Mouse (Mus musculus): ENCODE data around the gene Slc6a11. TPM values are rescaled to one million over a fixed set of nuclear protein-coding genes. Genes with fewer than 3 reads are reported as not detected.

The Slc6a11 gene
- total RNA-seq, 2 experiments from 2014 or later = not detected

- no peak for ATAC-seq (replicated peaks; ENCODE audit: low FRiP score, low TSS enrichment, poor library complexity, severe bottlenecking)
Observed at GRCm38 (mm10) chr6:114258661-114259193, 127.7 kb downstream of the Slc6a11 start.

- no peak for ATAC-seq (replicated peaks; ENCODE audit: low FRiP score, low TSS enrichment, poor library complexity, severe bottlenecking)
Observed at GRCm38 (mm10) chr6:114261609-114262008, 130.6 kb downstream of the Slc6a11 start.

- ATAC-seq (replicated peaks; ENCODE audit: low FRiP score, low TSS enrichment, poor library complexity, severe bottlenecking) = no peak
Observed at GRCm38 (mm10) chr6:114264010-114264409, 133.0 kb downstream of the Slc6a11 start.

GRCm38 (mm10) chr6:114264426-114264825, 133.4 kb downstream of the Slc6a11 start:
- no peak for ATAC-seq (replicated peaks; ENCODE audit: low FRiP score, low TSS enrichment, poor library complexity, severe bottlenecking)

GRCm38 (mm10) chr6:114266273-114266672, 135.2 kb downstream of the Slc6a11 start:
- no peak for ATAC-seq (replicated peaks; ENCODE audit: low FRiP score, low TSS enrichment, poor library complexity, severe bottlenecking)

- no peak for ATAC-seq (replicated peaks; ENCODE audit: low FRiP score, low TSS enrichment, poor library complexity, severe bottlenecking)
Observed at GRCm38 (mm10) chr6:114267979-114268378, 136.9 kb downstream of the Slc6a11 start.

GRCm38 (mm10) chr6:114269589-114269988, 138.5 kb downstream of the Slc6a11 start:
- ATAC-seq (replicated peaks; ENCODE audit: low FRiP score, low TSS enrichment, poor library complexity, severe bottlenecking) = no peak

- no peak for ATAC-seq (replicated peaks; ENCODE audit: low FRiP score, low TSS enrichment, poor library complexity, severe bottlenecking)
Observed at GRCm38 (mm10) chr6:114270799-114271198, 139.8 kb downstream of the Slc6a11 start.

- no peak for ATAC-seq (replicated peaks; ENCODE audit: low FRiP score, low TSS enrichment, poor library complexity, severe bottlenecking)
Observed at GRCm38 (mm10) chr6:114272279-114272678, 141.2 kb downstream of the Slc6a11 start.

GRCm38 (mm10) chr6:114273997-114274728, 143.1 kb downstream of the Slc6a11 start:
- no peak for ATAC-seq (replicated peaks; ENCODE audit: low FRiP score, low TSS enrichment, poor library complexity, severe bottlenecking)

- no peak for ATAC-seq (replicated peaks; ENCODE audit: low FRiP score, low TSS enrichment, poor library complexity, severe bottlenecking)
Observed at GRCm38 (mm10) chr6:114275800-114276199, 144.8 kb downstream of the Slc6a11 start.

GRCm38 (mm10) chr6:114282469-114283277, 151.6 kb downstream of the Slc6a11 start, which contains the start of gene Slc6a1:
TSS of gene Slc6a1 (plus strand) at chr6:114282635.
- ATAC-seq (replicated peaks; ENCODE audit: low FRiP score, low TSS enrichment, poor library complexity, severe bottlenecking) = peak; percentile 55; the same call in 1 of the 2 replicates

GRCm38 (mm10) chr6:114283278-114283770, 152.3 kb downstream of the Slc6a11 start:
- no peak for ATAC-seq (replicated peaks; ENCODE audit: low FRiP score, low TSS enrichment, poor library complexity, severe bottlenecking)

- no peak for ATAC-seq (replicated peaks; ENCODE audit: low FRiP score, low TSS enrichment, poor library complexity, severe bottlenecking)
Observed at GRCm38 (mm10) chr6:114283927-114284703, 153.1 kb downstream of the Slc6a11 start.

- no peak for ATAC-seq (replicated peaks; ENCODE audit: low FRiP score, low TSS enrichment, poor library complexity, severe bottlenecking)
Observed at GRCm38 (mm10) chr6:114285424-114285823, 154.4 kb downstream of the Slc6a11 start.

- ATAC-seq (replicated peaks; ENCODE audit: low FRiP score, low TSS enrichment, poor library complexity, severe bottlenecking) = no peak
Observed at GRCm38 (mm10) chr6:114289106-114289505, 158.1 kb downstream of the Slc6a11 start.

- ATAC-seq (replicated peaks; ENCODE audit: low FRiP score, low TSS enrichment, poor library complexity, severe bottlenecking) = no peak
Observed at GRCm38 (mm10) chr6:114290184-114290583, 159.1 kb downstream of the Slc6a11 start.

GRCm38 (mm10) chr6:114290929-114291328, 159.9 kb downstream of the Slc6a11 start:
- no peak for ATAC-seq (replicated peaks; ENCODE audit: low FRiP score, low TSS enrichment, poor library complexity, severe bottlenecking)

GRCm38 (mm10) chr6:114291396-114291795, 160.4 kb downstream of the Slc6a11 start:
- ATAC-seq (replicated peaks; ENCODE audit: low FRiP score, low TSS enrichment, poor library complexity, severe bottlenecking) = no peak
